Mouse (Mus musculus): Measurements from ENCODE around the gene Rgs3.

Gene Rgs3

GRCm38 (mm10) chr4:62594442-62594841 lies 34.8 kb downstream of the Rgs3 start:
- in situ Hi-C loops (cut with MboI; ENCODE audit: unreplicated experiment in 2 of 2), result no loop called here

GRCm38 (mm10) chr4:62596051-62596450 lies 36.4 kb downstream of the Rgs3 start:
- in situ Hi-C loops (cut with MboI; ENCODE audit: unreplicated experiment in 2 of 2), result no loop called here

- in situ Hi-C loops (cut with MboI; ENCODE audit: unreplicated experiment in 2 of 2), result no loop called here
Measured at GRCm38 (mm10) chr4:62600549-62600948, 40.9 kb downstream of the Rgs3 start.

DNA sequence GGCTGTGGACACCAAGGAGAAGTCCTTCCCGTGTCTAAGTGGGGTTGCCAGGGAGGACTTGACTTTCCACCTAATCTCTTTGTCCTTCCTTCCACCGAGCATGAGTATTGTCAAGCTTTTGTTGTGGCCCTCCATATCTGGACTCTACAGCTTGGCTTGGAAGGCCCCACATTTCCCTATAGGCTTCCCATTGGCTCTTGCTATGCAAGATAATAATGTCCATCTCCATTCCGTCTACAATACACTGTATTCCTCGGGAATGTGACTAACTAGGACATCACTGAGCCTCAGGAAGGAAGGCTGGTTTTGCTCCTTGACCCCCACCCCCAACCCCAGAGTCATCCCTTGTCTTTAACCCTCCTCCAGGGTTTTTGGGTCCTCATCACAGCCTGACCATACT lies 44.0 kb downstream of the Rgs3 start:
- in situ Hi-C loops (cut with MboI; ENCODE audit: unreplicated experiment in 2 of 2), result no loop called here

DNA sequence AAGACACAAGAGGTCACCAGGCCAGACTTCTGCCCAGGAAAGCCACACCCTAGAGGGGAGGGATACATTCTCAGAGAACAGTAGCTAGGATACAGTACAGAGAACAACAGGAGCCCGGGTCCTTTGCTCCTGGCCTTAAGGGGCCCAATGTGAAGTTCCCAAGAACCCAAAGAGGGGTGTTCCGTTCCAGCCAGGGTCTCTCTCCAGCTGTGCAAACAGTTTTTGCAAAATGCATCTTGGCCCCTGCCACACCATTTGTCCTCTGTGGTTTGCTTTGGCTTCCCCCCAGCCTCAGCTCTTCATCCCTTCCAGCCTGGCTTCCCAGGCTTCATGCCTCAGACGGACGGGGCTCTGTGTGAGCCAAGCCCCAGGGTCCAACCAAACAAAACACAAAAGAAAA lies 44.4 kb downstream of the Rgs3 start:
- in situ Hi-C loops (cut with MboI; ENCODE audit: unreplicated experiment in 2 of 2), result no loop called here

DNA sequence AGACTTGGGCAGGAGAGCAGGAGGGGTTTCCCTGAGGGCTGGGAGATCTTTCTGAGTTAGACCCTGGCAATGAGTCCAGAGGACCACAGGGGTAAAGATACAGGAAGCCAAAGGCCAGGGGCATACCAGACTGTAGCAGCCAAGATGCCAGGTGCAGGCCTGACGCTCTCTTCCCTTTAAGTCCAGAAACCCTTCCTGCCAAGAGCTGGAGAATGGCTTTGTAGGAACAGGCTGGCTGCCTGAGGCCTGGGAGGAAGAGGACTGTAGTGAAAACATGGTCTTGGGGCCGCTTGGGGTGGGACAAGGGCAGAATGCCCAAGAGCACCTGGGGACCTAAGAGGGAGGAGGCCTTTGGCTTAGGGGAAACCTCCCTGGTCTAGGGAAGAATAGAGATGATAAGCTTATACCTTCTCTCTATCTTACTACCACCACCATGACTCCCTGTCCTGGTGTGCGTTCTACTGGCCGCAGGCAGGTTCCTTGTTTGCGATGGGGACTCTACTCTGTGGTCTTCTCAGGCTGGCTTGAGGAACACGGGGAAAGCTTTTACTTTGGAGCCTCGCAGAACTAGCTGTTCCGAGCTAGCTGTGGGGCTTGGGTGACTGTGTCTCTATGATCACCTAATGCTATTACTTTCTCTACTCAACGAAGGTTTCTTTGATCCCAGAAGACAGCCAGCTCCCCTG lies 46.4 kb downstream of the Rgs3 start:
- in situ Hi-C loops (cut with MboI; ENCODE audit: unreplicated experiment in 2 of 2), result no loop called here

GRCm38 (mm10) chr4:62606542-62606882 lies 46.9 kb downstream of the Rgs3 start:
- in situ Hi-C loops (cut with MboI; ENCODE audit: unreplicated experiment in 2 of 2), result no loop called here

DNA sequence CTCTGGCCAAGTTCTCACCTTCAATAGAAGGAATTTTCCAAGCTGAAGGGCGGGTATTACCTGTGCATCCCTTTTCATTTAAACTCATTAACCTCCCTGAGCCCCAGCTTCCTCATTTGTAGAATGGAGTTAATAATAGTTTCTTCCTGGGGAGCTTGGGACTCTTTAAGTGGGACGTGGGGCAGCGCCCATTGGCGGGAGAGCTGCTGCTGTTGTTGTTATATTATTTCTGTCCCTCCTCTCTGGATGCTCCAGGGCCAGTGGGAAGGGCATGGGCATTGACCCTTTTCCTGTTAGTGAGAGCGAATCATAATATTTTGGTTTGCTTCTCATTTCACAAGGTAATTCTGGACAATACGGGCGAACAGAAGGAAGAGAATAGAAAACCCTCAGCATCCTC lies 47.3 kb downstream of the Rgs3 start:
- in situ Hi-C loops (cut with MboI; ENCODE audit: unreplicated experiment in 2 of 2), result no loop called here

GRCm38 (mm10) chr4:62607345-62607744 lies 47.7 kb downstream of the Rgs3 start:
- in situ Hi-C loops (cut with MboI; ENCODE audit: unreplicated experiment in 2 of 2), result no loop called here

DNA sequence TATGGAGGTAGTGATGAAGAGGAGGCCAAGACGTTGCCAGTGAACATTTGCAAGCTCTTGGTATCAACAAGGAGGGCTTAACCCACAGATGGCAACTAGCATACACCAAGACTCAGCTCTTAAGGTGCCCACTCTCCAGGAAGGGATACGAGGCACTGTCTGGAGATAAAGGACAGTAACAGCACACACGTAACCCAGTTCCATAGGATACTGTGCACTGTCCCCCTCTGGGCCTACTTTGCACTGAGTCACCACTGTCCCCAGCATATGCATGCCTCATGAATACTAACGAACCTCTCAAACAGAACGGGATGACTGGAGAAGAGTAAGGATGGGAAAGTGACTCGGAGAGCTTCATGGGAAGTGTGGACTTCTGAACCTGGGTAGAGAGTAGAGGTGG lies 48.2 kb downstream of the Rgs3 start:
- in situ Hi-C loops (cut with MboI; ENCODE audit: unreplicated experiment in 2 of 2), result no loop called here

- in situ Hi-C loops (cut with MboI; ENCODE audit: unreplicated experiment in 2 of 2), result no loop called here
Measured at GRCm38 (mm10) chr4:62609333-62609732, 49.7 kb downstream of the Rgs3 start.

- in situ Hi-C loops (cut with MboI; ENCODE audit: unreplicated experiment in 2 of 2), result no loop called here
Measured at GRCm38 (mm10) chr4:62610142-62610675, 50.6 kb downstream of the Rgs3 start.

- in situ Hi-C loops (cut with MboI; ENCODE audit: unreplicated experiment in 2 of 2), result no loop called here
Measured at GRCm38 (mm10) chr4:62612601-62613501, 53.2 kb downstream of the Rgs3 start.

DNA sequence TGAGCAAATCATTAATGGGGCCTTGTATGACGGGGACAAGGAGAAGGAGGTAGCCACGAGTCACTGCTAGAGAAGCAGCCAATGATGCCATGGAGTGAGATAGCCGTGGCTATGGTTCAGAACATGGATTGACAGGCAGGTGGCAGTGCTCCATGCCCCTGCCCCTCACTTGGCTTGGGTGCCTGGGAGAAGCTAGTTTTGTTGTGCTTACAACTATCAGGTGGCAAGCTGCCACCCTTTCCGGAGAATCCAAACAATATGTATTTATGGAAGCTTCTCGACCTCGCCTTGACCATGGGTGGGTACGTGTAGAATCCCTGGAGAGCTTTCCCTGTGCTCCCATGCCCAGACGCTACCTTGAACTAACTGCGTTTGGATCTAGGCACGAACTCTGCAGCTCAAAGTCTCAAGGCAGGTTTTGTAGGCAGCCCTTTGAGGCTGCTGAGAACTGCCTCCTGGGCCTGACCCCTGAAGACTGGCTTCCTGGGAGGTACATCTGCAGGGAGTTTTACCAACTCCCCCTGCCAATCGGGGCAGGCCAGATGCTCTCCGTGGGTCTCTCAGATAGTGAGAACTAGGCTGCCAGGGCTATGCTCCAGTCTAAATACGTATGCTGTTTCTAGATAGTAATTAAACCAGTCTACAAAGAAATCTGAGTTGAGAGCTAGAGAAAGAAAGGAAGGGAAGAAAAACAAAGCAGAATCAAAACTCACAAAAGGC lies 54.2 kb downstream of the Rgs3 start:
- in situ Hi-C loops (cut with MboI; ENCODE audit: unreplicated experiment in 2 of 2), result no loop called here

DNA sequence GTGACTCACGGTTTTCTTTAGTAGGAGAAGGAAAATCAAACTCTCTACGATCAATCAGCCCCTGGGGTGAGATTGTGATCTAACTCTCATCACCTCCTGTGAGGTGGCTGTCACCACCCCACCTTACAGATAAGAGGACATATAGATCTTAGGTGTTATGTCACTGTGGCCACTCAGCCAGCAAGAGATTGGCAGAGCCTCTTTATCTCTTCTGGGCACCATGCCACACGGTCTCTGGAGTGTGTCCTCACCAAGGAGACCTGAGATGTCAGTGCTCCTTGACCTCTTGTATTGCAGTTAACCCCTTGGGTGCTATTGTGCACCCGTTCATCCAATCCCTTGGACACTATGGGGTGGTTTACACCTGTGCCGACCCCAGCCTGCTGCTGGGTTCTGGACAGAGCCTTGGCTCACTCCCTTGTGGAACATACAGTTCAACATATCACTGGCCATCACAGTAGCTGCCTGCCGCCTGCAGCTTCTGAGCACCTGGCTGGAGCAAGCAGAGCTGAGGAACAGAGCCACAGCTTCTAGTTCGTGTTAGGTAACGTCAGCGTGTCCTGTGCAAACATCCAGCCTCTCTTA lies 58.3 kb downstream of the Rgs3 start:
- in situ Hi-C loops (cut with MboI; ENCODE audit: unreplicated experiment in 2 of 2), result no loop called here

DNA sequence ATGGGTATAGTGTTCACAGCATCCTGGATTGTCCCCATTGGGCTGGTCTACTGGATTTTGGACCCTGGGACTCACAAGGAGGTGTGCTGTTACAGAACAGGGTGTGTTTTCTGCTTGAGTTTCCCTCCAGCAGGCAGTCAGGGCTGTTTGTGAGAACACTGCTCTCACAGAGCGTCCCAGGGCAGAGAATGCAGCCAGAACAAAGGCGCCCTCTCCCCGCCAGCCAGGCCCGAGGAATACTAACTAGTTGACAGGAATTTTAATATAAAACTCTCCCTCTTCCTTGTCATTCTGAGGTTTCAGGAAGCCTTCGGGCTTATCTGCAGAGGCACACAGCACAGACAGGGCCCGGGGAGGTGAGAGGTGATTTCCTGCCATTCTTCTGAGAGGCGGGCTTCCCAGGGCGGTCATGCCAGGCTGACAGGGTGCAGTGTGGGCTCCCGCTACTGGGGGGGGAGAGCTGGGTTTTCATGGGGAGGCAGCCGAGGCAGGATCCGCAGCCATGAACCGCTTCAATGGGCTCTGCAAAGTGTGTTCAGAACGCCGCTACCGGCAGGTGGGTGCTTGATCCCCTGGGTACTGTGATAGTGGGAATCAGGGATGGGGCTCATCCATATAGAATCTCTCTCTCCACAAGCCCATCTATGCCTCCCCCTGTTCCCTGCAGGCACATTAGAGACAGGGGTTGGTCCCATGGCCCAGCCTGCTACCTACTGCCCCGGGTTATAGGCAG lies 59.8 kb downstream of the Rgs3 start:
- in situ Hi-C loops (cut with MboI; ENCODE audit: unreplicated experiment in 2 of 2), result no loop called here

GRCm38 (mm10) chr4:62619965-62620244 lies 60.3 kb downstream of the Rgs3 start:
- in situ Hi-C loops (cut with MboI; ENCODE audit: unreplicated experiment in 2 of 2), result no loop called here

GRCm38 (mm10) chr4:62621151-62621550 lies 61.5 kb downstream of the Rgs3 start:
- in situ Hi-C loops (cut with MboI; ENCODE audit: unreplicated experiment in 2 of 2), result no loop called here

DNA sequence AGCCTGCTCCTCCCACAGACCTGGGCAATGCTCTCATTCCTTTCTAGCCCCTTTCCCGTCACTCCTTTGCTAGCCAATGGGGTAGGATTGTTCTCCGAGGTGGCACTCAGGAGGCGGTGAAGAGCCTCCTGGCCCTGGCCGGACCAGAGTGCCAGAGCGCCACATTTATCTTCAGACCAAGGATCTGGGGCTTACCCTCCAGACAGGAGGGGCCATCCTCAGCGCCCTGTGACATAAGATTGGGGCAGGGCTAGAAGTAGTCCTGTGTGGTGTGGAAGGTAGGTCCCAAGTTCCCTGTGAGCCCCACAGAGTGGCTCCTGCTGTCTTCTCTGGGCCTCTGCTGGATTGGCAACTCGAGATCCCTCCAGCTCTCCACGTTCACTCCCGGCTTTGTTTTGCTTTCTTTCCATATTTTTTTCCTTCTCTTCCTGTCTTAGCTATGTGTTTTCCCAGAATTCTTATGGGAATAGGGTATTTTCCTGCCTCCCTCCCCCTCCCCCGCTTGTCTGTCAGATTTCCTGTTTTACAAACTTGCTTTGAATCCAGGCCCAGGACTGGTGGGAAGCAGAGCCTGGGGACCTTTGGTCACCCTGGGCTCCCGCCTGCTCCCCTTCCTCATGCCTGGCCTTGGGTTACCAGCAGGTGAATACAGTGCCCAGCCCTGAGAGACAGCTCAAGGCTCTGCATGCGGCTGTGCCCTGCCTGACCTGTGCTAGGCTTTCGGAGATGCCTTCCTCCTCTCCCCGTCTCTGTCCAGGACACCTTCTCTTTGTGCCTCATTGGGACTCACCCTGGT lies 62.4 kb downstream of the Rgs3 start:
- in situ Hi-C loops (cut with MboI; ENCODE audit: unreplicated experiment in 2 of 2), result no loop called here
